Mouse (Mus musculus) cerebellum, adult 2 months (tissue): Measurements from ENCODE around the gene Cabin1.

Experiments used
- CTCF ChIP-seq: fragments of 200-500 bp; IDR thresholded peaks from 2 replicates; pipeline ENCODE4 v1.5.1; 2011; ENCODE audit warnings: low read depth, mild to moderate bottlenecking, control low read depth, low read length, moderate library complexity, borderline replicate concordance; ENCODE audit not compliant: insufficient read depth
- POLR2A ChIP-seq: fragments of 200-500 bp; IDR thresholded peaks from 2 replicates; pipeline ENCODE4 v1.6.1; 2011; ENCODE audit warnings: low read length, control low read depth, borderline replicate concordance; ENCODE audit not compliant: insufficient read depth

GRCm38 (mm10) chr10:75667911-75668270 is 96.2 kb downstream of the Cabin1 start:
- TF ChIP-seq CTCF (no peak), POLR2A (peak; percentile 34; the same call in 1 of the 2 replicates)
